In genomic region chr1:35924796-35925195, GRCm38 (mm10) we compare ENCODE assay signal across 16 mouse cellular contexts.
"Had no signal": no experiment of that assay in that cellular context is flagged by ENCODE, and none has a peak within 500 bp of the region (broad histone marks: within the 10 kb centered on the region; RNA-seq: fewer than 3 reads in every experiment).

No protein-coding gene starts in this region.

- H3K4me1 ChIP-seq: neural tube, embryonic 12.5 days had no signal

- H3K4me2 ChIP-seq: lung, embryonic 15.5 days; midbrain, embryonic 11.5 days; midbrain, embryonic 13.5 days; midbrain, embryonic 15.5 days; neural tube, embryonic 12.5 days; stomach, embryonic 15.5 days had no signal

- H3K27ac ChIP-seq: lung, embryonic 15.5 days; macrophage; midbrain, embryonic 13.5 days; midbrain, embryonic 15.5 days; neural tube, embryonic 12.5 days; stomach, postnatal 0 days had no signal

- H3K9me3 ChIP-seq: lung, embryonic 15.5 days; midbrain, embryonic 13.5 days; midbrain, embryonic 15.5 days; neural tube, embryonic 12.5 days; stomach, embryonic 15.5 days had no signal

- H3K9ac ChIP-seq: lung, embryonic 15.5 days; midbrain, embryonic 13.5 days; midbrain, embryonic 15.5 days; neural tube, embryonic 12.5 days; stomach, embryonic 15.5 days had no signal

- ATAC-seq: lung, postnatal 0 days; midbrain, embryonic 13.5 days; midbrain, embryonic 15.5 days had no signal

- H3K27me3 ChIP-seq: lung, embryonic 15.5 days; midbrain, embryonic 13.5 days; midbrain, embryonic 15.5 days; neural tube, embryonic 12.5 days; stomach, embryonic 15.5 days had no signal

- DNase-seq: lung, adult 2 months; lung, postnatal 14 days; lung, postnatal 36 days; right cerebral cortex, postnatal 14 days; thymus, adult 2 months; thymus, postnatal 25 days; thymus, postnatal 4 days had no signal

- H3K36me3 ChIP-seq: lung, embryonic 15.5 days; midbrain, embryonic 13.5 days; midbrain, embryonic 15.5 days; neural tube, embryonic 12.5 days; stomach, embryonic 15.5 days had no signal

- H3K4me3 ChIP-seq: lung, embryonic 15.5 days; midbrain, embryonic 13.5 days; midbrain, embryonic 15.5 days; neural tube, embryonic 12.5 days; stomach, embryonic 15.5 days had no signal
